Mouse (Mus musculus) B cell, adult (primary cell): ENCODE results near the gene Tnks2. TPM values are rescaled to one million over a fixed set of nuclear protein-coding genes. Genes with fewer than 3 reads are reported as not detected.

ENCODE experiments used
- total RNA-seq: library from RNA; stranded (reverse); gene quantifications from 4 replicates; pipeline ENCODE4 v1.2.4, GENCODE M21; 2023; ENCODE audit not compliant: inconsistent age

Tnks2 gene
- total RNA-seq, result 147 to 172 TPM (median 164 TPM) in 4 replicates

DNA sequence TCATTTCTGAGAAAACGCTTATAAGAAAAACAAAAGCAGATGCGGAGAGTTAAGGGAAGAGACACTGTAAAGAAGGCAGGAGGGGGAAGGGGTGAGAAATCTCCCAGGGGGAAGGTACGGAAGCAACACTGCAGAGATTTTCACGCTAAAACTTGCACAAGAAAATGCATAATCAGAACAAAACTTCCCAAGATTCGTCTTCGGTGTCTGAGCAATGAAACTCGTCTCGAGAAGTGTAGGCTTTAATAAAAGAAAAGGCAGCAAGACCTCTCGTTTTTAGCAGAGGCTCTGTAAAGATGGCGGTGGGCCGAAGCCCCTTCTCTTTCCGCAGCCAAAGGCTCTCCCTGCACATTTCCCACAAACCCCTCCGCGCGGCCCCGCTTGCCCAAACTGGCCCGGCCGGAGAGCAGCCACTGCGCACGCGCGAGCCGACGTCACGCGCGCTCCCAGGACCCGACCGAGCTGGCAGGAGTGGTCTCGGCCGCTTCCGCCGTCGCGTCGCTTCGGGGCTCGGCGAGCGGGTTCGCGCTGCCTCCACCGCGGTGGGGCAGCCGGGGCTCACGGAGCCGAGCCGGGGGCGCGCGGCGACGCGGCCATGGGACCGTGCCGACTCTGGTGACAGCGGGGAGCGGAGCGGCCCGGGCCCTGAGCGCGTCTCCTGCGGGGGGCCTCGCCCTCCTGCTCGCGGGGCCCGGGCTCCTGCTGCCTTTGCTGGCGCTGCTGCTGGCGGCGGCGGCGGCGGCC, at the start of gene Tnks2:
Gene Tnks2, plus strand, starts transcription at position 445 of the 744 bp plus-strand sequence.

DNA sequence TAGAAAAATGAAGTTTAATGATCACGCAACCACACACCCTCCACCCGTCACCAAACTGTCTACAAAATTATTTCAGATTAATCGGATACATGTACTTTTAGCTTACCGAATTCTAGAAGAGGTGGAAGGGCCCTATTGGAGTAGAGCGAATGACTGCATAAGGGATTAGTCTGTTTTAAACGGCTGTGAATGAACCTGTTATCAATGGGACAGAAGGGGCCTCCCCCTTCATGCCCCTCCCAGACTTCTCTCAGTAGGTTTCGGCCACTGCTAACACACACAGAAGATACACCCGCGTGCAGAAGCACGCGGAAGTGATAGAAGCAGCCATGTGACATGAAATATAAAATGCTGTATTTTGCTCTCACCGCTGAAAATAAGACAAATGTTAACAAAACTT, 85.4 kb downstream of the Tnks2 start, which contains the start of gene Fgfbp3:
Gene Fgfbp3, minus strand, starts transcription at position 150 of the 400 bp plus-strand sequence.

DNA sequence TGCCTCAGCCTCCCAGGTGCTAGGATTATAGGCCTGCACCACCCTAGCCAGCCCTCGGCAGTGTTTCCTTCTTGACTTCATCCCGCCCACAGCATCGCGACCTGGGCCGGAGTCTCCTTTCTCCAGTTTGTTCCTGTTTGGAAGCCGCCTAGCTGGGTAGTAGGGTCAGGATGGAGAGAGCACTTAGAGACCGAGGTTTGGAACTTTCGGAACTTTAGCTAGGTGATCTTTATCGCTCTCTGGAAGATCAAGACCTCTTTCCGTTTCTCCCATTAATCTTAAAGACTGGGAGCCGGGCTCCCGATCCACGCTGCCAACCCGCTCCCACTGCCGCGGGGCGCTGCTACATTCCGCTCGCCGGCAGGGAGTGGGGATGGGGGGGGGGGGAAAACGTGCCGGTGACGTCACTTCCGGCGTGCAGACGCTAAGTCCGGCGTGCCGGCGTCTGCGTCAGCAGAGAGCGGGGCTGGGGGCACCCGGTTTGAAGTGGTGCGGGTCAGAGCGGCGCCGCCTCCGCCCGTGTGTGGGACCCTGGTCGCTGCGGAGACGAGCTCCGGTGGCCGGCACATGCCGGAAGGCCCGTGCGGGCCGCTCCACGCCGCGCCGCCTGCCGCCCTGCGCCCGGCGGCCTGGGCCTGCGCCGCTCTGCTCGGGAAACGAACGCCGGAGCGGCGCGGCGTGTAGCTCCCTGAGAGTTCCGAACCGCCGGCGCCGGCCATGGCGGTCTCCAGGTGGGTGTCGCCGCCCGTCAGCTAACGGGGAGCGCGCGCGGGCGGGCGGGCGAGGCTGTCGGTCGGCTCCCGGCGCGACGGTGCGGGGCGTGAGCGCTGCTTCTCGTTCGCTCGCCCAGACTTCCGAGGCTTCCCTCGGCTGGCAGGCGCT, 91.9 kb downstream of the Tnks2 start, which contains the start of gene Btaf1:
Gene Btaf1, plus strand, starts transcription at position 409 of the 882 bp plus-strand sequence.

Other genes starting within 250 kb of the Tnks2 start
- gene Ppp1r3c, start 97.6 kb upstream of the Tnks2 start, total RNA-seq, result not detected in 4 replicates
- 0.39 TPM in 1 of 4 replicates, not detected in the others for gene Fgfbp3, start 85.4 kb downstream of the Tnks2 start, total RNA-seq
- 37.5 to 41.7 TPM (median 39.0 TPM) in 4 replicates for gene Btaf1, start 91.8 kb downstream of the Tnks2 start, total RNA-seq